Mouse (Mus musculus) megakaryocyte-erythroid progenitor cell, adult 5-6 weeks (primary cell): ENCODE results near the gene Otud7b. TPM values are rescaled to one million over a fixed set of nuclear protein-coding genes. Genes with fewer than 3 reads are reported as not detected.

ENCODE experiments used
- ATAC-seq: replicated peaks from 2 replicates; pipeline ENCODE4 v1.8.0; 2016; ENCODE audit warnings: mild to moderate bottlenecking, inconsistent platforms; ENCODE audit not compliant: severe bottlenecking, poor library complexity, low FRiP score, low TSS enrichment
- total RNA-seq, 2 experiments: library from RNA; stranded (forward) in 1 of 2; stranded (reverse) in 1 of 2; fragments of 200-1000, 215-1000 nt in 1 of 2; fragments of >200 nt in 1 of 2; fragmentation: Nextera tagmentation in 1 of 2; gene quantifications; 2 replicates each; pipeline ENCODE4 v1.2.3; 2014 to 2017

The Otud7b gene
- total RNA-seq (2014; fragmentation: Nextera tagmentation): 9.7 and 12.3 TPM in 2 replicates
- 11.7 and 15.5 TPM in 2 replicates for total RNA-seq (2017)

GRCm38 (mm10) chr3:96104261-96105065, at the start of gene Otud7b:
TSS of gene Otud7b (plus strand) at chr3:96104527.
- ATAC-seq: peak; percentile 61

- ATAC-seq: no peak
Measured at GRCm38 (mm10) chr3:96055294-96055693, 49.0 kb upstream of the Otud7b start.

DNA sequence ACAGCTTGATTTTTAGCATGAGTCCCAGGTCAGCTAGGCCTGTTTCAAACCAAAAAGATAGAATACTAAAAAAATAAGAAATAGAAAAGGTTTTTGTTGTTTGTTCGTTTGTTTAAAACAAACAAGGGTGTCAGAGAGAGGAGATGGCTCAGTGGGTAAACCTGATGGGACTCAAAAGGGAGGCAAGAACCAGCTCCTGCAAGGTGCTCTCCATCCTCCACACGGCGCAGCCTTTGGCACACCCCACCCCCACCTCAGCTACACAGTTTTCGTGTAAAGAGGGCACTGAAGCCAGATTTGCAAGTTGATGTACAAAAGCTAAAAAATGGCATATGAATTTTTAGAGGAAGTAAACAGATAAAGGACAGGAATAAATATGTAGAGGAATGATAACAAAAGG, 48.3 kb upstream of the Otud7b start:
- ATAC-seq: no peak

DNA sequence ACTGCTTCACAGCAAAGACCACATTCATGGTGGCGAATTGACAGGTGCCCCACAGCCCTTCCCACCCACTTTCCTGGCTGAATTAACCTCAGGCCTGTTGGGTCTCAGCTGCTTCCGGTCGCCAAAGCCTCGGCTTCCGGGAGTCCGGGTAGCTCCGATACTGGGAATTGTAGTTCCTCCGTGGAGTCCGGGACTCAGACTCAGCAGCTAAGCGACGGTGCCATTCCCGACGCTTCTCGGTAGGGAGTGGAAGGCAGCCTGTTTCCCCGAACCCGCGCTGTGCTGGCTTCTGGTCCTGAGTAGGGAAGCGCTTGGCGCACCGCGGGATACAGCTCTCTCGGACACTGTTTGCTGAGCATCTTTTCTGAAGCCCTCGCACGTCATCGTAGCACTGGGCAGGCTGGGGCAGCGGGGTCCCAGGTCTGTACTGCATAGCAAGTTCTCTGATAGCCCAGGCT, 46.6 kb upstream of the Otud7b start:
- ATAC-seq: peak; percentile 95

DNA sequence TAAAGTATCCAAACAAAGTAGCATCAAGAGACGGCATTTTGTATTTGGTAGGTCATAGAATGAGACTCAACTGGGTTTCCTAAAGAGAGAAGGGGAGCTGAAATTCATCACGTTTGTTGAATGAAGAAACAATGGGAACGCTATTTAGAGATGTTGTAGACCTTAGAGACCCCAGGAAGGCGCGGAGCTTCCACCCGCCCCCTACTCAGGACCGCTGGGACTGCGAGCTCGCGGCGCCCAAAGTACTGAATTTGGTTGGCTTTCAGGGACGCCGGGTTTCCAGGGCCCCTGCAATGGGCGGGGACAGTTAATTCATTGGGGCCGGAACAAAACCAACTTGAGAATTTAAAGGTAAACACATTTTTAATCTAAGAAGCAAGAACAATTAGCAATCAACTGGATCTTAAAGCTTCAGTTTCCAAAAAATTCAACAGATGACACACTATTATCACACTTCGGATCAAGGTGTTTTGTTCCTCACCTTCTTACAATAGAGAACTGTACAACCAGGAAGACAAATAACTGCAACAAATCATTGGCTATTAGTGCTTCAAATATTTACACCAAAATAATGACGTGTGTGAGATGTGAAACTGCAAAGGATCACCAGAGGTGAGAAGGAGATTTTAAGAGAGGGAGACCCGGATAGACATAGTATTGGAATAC, 46.0 kb upstream of the Otud7b start, which contains the start of gene Vps45:
Gene Vps45 (minus strand): TSS at position 236 of the 666 bp plus-strand sequence.
- peak; percentile 75 for ATAC-seq

- ATAC-seq: no peak
Measured at GRCm38 (mm10) chr3:96060146-96060545, 44.2 kb upstream of the Otud7b start.

GRCm38 (mm10) chr3:96063299-96063698, 41.0 kb upstream of the Otud7b start:
- no peak for ATAC-seq

DNA sequence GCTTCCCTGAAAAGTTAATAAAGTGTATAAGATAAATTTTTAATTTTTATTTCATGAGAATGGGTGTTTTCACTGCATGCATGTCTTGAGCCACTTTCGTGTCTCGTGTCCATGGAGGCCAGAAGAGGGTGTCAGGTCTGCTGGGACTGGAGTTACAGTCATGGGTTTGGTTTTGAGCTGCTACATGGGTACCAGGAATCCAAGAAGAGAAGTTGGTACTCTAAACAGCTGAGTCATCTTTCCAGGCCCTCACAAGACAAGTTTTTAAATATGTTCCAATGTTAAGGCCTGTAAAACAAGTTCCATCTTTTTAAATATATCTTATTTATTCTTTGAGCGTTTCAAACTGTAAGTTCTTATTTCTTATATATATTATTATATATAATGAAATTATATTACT, 40.1 kb upstream of the Otud7b start:
- no peak for ATAC-seq

DNA sequence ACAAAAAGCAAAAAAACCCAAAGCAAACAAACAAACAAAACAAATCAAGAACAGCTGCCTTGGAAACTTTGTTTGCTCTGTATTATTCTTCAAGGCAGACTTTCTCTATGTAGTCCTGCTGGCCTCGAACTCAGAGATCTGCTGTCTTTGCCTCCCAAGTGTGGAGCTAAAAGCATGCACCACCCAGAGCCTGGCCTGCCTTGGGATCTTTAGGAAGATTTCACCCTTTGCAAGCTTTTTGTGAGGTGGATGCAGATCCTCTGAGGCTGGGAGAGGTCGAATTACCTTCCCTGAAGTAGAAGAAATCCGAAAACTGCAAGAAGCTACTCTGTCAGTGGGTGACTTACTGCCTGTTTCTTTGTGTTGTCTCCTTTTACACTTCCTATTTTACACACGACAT, 39.2 kb upstream of the Otud7b start:
- ATAC-seq: no peak

DNA sequence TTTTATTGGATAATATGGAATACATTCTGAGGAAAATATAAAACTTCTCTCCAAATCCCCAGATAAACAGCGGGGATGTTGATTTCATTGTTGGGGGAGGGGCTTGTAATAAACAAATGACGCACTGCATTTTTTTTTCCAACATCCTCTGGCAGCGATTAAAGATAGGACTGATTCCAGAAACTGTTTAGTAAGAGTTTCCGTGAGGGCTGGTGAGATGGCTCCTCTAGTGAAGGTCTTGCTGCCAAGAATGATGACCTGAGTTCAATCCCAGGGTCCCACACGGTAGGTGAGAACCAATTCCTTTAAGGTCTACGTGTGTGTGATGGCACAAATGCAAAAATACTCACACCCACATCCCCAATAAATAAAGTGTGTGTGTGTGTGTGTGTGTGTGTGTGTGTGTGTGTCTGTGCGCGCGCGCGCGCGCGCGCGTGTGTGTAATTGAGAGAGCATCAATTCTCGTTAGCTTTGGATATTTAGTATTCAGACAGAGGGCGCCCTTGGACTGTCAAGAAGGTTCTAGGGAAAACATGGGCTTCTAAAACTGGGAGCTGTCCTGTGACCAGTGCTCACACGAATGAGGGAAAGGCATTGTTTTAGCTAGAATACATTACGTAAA, 38.5 kb upstream of the Otud7b start:
- ATAC-seq: 0 out of 2 replicates have a peak, but pooled peaks have one; percentile 52

DNA sequence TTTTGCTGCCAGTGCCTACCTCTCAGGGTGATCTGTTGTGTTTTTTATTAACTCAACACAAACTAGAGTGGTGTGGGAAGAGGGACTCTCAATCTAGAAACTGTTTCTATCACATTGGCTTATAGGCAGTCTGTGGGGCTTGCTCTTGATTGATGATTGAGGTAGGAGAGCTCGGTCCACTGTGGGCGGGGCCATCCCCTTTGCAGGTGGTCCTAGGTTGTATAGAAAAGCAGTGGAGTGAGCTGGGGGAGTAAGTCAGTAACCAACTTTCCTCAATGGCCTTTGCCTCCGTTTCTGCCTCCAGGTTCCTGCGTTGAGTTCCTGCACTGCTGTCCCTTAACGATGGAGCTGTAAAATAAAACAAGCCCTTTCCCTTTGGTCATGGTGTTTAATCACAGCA, 37.6 kb upstream of the Otud7b start:
- no peak for ATAC-seq

DNA sequence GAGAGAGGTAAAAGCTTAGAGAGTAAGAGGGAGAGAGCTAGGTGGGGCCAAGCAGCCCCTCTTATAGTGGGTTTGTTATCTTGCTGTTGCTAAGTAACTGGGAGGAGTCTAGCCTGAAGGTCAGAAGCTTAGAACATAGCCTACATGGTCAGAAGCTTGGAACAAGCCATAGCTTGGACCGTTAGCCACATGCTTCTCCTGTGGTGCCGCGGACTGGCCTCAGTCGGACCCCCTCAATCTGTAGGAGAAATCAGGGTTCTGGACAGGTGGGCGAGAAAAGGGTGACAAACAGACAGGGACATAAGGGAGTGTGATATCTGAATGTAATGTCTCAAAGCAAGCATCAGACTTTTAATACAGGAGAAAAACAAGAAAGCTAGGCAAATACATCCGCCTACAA, 35.3 kb upstream of the Otud7b start:
- no peak for ATAC-seq

DNA sequence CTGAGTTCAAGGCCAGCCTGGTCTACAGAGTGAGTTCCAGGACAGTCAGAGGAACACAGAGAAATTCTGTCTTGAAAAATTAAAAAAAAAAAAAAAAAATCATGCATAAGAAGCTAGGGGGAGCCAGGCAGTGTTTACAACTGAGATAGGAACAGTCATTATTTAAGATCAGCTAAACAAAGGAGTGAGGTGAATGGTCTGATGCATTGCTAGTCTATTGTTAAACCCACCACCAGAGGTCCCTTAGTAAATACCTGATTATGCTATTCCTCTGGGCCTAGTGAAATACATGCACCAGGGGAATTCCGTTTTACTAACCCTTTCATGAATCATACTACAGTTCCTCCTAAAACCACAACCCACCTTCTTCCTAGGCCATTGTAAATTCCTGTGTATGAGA, 34.8 kb upstream of the Otud7b start:
- ATAC-seq: no peak

DNA sequence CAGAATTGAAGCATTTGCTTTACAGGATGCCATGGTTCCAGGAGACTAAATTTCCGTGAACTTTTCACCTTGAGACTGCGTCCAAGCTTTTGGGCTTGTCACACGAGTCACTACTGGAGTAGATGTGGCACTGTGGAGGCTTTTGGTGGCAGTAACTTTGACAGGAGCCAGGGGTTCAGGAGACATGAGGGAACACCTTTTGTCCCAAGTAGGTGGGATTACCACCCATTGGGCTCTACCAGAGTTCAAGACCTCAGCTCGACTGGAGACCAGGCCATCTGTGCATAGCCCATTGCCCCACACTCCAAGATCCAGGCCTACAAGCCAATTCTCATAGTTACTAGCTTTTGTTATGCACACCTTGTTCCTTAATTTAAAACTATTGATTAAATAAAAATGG, 34.1 kb upstream of the Otud7b start:
- no peak for ATAC-seq

DNA sequence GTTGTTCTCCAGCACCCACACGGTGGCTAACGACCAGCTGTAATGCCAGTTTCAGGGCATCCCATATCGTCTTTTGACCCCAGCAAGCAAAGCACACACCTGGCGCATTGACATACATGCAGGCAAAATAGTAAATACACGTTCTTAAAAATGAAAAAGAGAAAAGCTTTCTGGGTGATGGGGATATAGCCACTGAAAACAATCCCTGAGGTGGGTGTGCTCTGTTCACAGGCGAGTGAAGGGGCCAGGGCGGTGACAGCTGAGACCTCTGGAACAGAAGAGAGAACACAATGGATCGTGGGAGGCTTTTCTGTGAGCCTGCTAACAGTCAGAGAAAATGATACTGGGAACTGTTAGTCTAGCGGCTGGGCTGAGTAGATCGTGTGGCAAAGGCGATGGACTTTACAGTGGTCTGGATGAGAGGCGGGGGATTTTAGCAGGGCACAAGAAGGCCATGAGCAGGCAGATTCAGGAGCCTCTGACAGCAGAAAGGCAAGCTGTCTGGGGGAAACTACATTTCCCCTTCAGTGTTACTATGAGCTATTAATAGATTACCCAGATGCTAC, 31.3 kb upstream of the Otud7b start:
- ATAC-seq: no peak

GRCm38 (mm10) chr3:96078066-96078465, 26.3 kb upstream of the Otud7b start:
- ATAC-seq: no peak

- no peak for ATAC-seq
Measured at GRCm38 (mm10) chr3:96078711-96079110, 25.6 kb upstream of the Otud7b start.

GRCm38 (mm10) chr3:96081006-96081405, 23.3 kb upstream of the Otud7b start:
- peak; percentile 88 for ATAC-seq

DNA sequence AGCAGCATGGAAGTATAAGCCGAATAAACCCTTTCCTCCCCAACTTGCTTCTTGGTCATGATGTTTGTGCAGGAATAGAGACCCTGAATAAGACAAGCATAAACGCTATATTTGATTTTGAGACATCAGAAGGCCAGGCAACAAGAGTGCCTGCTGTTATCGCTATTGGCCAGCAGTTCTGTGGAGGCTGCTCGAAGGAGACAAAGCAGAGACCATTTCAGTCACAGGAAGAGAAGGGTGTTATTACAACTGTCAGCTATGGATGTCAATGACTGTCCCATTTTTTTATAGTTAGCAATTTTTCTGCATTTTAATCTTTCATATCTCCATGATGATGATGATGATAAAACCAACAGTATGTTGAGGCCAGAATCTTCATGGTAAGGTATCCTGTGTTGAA, 22.7 kb upstream of the Otud7b start:
- ATAC-seq: peak; percentile 51; the same call in 1 of the 2 replicates

DNA sequence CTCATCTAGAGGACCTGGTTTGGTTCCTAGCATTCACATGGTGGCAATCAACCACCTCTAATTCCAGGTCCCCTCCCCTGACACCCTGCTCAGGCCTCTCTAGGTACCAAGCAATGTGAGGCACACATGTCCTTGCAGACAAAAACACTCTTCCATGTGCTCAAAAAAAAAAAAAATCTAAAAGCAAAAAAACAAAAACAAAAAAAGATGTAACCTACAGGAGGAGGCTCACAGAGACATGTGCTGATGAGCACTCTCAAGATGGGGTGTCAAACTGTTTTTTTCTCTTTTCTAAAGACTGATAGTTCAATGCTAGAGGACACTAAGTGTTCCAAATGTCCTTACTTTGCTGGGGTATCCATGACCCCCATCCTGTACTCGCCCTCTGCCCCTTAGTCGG, 22.2 kb upstream of the Otud7b start:
- no peak for ATAC-seq
